8 mouse cellular contexts compared by ENCODE assay signal in genomic region chr16:24566277-24566676, GRCm38 (mm10).
A peak's percentile ranks its signal among the peaks of the same experiment; 100 is the strongest.
DNase-seq lines count a peak whose midpoint lies in the region; ATAC-seq lines count a peak whose summit lies in the region.
"Had no signal": no experiment of that assay in that cellular context is flagged by ENCODE, and none has a peak within 500 bp of the region (broad histone marks: within the 10 kb centered on the region; RNA-seq: fewer than 3 reads in every experiment).

No protein-coding gene starts in this region.

- H3K27me3 ChIP-seq in midbrain, embryonic 11.5 days (ENCODE audit: control insufficient read depth, insufficient read depth, low read length): no peaks in the 10 kb centered on the region
- no peaks in the 10 kb centered on the region for H3K27me3 ChIP-seq in midbrain, embryonic 15.5 days (replicated peaks)
- no peaks in the 10 kb centered on the region for H3K27me3 ChIP-seq in embryonic facial prominence, embryonic 14.5 days (replicated peaks; ENCODE audit: control insufficient read depth, insufficient read depth, low read length)

- H3K4me2 ChIP-seq in midbrain, embryonic 11.5 days: no peak overlapping the region
- no peak overlapping the region for H3K4me2 ChIP-seq in midbrain, embryonic 15.5 days
- no peak overlapping the region for H3K4me2 ChIP-seq in embryonic facial prominence, embryonic 14.5 days (ENCODE audit: low read depth, low read length)

- H3K4me1 ChIP-seq in midbrain, embryonic 11.5 days (ENCODE audit: control insufficient read depth, insufficient read depth, low read length): no peaks in the 10 kb centered on the region
- H3K4me1 ChIP-seq in midbrain, embryonic 15.5 days: 0 out of 2 replicates have a peak, but pooled peaks cover 2% of the 10 kb centered on the region
- peaks cover 33% of the 10 kb centered on the region for H3K4me1 ChIP-seq in embryonic facial prominence, embryonic 14.5 days (ENCODE audit: control insufficient read depth, insufficient read depth, low read length)

- H3K9ac ChIP-seq in midbrain, embryonic 11.5 days (ENCODE audit: low read length): no peak overlapping the region
- no peak overlapping the region for H3K9ac ChIP-seq in midbrain, embryonic 15.5 days
- H3K9ac ChIP-seq in embryonic facial prominence, embryonic 14.5 days (ENCODE audit: low read depth, low read length): no peak overlapping the region

- H3K27ac ChIP-seq in midbrain, embryonic 11.5 days (ENCODE audit: low read depth, low read length): no peak overlapping the region
- H3K27ac ChIP-seq in midbrain, embryonic 15.5 days: no peak overlapping the region
- peak overlapping the region; percentile 24 for H3K27ac ChIP-seq in embryonic facial prominence, embryonic 14.5 days (replicated peaks; ENCODE audit: low read depth, low read length)
- H3K27ac ChIP-seq: forebrain, embryonic 10.5 days had no signal

- H3K36me3 ChIP-seq in midbrain, embryonic 11.5 days (ENCODE audit: control insufficient read depth, insufficient read depth, low read length): no peaks in the 10 kb centered on the region
- no peaks in the 10 kb centered on the region for H3K36me3 ChIP-seq in midbrain, embryonic 15.5 days (replicated peaks)
- H3K36me3 ChIP-seq in embryonic facial prominence, embryonic 14.5 days (ENCODE audit: control insufficient read depth, insufficient read depth, low read length): no peaks in the 10 kb centered on the region
- H3K36me3 ChIP-seq: forebrain, embryonic 10.5 days had no signal

- no peaks in the 10 kb centered on the region for H3K9me3 ChIP-seq in midbrain, embryonic 11.5 days (ENCODE audit: control insufficient read depth, low read length)
- H3K9me3 ChIP-seq in midbrain, embryonic 15.5 days: no peaks in the 10 kb centered on the region
- no peaks in the 10 kb centered on the region for H3K9me3 ChIP-seq in embryonic facial prominence, embryonic 14.5 days (ENCODE audit: control insufficient read depth, low read length)
- H3K9me3 ChIP-seq: forebrain, embryonic 10.5 days had no signal

- ATAC-seq in midbrain, embryonic 11.5 days (ENCODE audit: low FRiP score): no peak
- no peak for ATAC-seq in midbrain, embryonic 15.5 days (replicated peaks)
- peak; percentile 78 for ATAC-seq in embryonic facial prominence, embryonic 14.5 days (ENCODE audit: low read depth)

- DNase-seq in midbrain, embryonic 11.5 days (ENCODE audit: low spot score, missing footprints): peak; percentile 68
- DNase-seq in embryonic facial prominence, embryonic 14.5 days (ENCODE audit: low spot score): peak; percentile 87
- peak; percentile 69 for DNase-seq in kidney, postnatal 10 days
- DNase-seq in urinary bladder, postnatal 25 days (ENCODE audit: low spot score): peak; percentile 55
- DNase-seq in spleen, postnatal 14 days (ENCODE audit: low spot score in 2 of 2): no peak
- DNase-seq in thymus, postnatal 25 days: no peak

- 78% methylated on average over 3 of the region's 3 CpGs for WGBS in midbrain, embryonic 11.5 days
- 80% methylated on average over 3 of the region's 3 CpGs for whole genome bisulfite sequencing in midbrain, embryonic 15.5 days
- 54% methylated on average over 3 of the region's 3 CpGs for WGBS in embryonic facial prominence, embryonic 14.5 days

- H3K4me3 ChIP-seq in midbrain, embryonic 11.5 days (ENCODE audit: low read depth, low read length): no peak overlapping the region
- H3K4me3 ChIP-seq in midbrain, embryonic 15.5 days: no peak overlapping the region
- H3K4me3 ChIP-seq in embryonic facial prominence, embryonic 14.5 days (ENCODE audit: low read depth, low read length): no peak overlapping the region
- H3K4me3 ChIP-seq: forebrain, embryonic 10.5 days had no signal

Comparison
In these comparisons a context has a peak if more than half of its experiments do, and no peak if none do; other contexts are left out.
1. DNase-seq: peak in midbrain, embryonic 11.5 days (single experiment), embryonic facial prominence, embryonic 14.5 days (single experiment), kidney, postnatal 10 days (single experiment) and urinary bladder, postnatal 25 days (single experiment); none in spleen, postnatal 14 days (0 of 2) and thymus, postnatal 25 days (single experiment).